Mouse (Mus musculus) lung, adult 2 months (tissue): Measurements from ENCODE around the gene Lyzl4.

Experiments used
- CTCF ChIP-seq: fragments of 200-500 bp; IDR thresholded peaks from 2 replicates; pipeline ENCODE4 v1.5.1; 2011; ENCODE audit warnings: mild to moderate bottlenecking, low read length, control low read depth; ENCODE audit not compliant: insufficient read depth
- POLR2A ChIP-seq: fragments of 200-500 bp; IDR thresholded peaks from 2 replicates; pipeline ENCODE4 v1.6.1; 2011; ENCODE audit warnings: low read depth, mild to moderate bottlenecking, control low read depth, low read length, borderline replicate concordance; ENCODE audit errors: extremely low read depth

DNA sequence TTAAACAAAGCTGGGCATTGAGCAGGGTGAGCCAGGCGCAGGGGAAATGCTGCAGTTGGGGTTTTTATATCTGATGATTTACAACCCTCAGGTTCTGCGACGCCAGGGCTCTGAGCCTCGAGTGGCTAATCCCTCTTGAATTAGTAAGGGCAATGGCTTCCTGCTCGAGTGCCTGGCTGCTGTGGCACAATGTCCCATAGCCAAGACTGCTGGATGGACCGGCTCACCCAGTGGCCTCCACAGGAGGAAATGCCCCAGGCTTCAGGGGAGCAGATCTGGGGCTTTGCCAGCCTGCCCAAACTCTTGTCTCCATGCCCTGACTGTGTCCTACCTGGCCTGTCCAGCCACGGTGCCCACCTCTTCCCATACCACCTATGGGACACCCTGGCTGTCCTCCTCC is 22.5 kb downstream of the Lyzl4 start:
- TF ChIP-seq POLR2A (no peak), CTCF (no peak)
